Mouse (Mus musculus): Measurements from ENCODE around the gene Ptprq. TPM values are rescaled to one million over a fixed set of nuclear protein-coding genes. Genes with fewer than 3 reads are reported as not detected.
A peak's percentile ranks its signal among the peaks of the same experiment; 100 is the strongest.

The Ptprq gene
- total and polyA plus RNA-seq, 2 experiments from 2014 or later, result 0.03 to 0.10 TPM

GRCm38 (mm10) chr10:107698716-107699115 lies 21.1 kb downstream of the Ptprq start:
- no peak overlapping the region for H3K9ac ChIP-seq (replicated peaks; ENCODE audit: low read length)
- no peak overlapping the region for H3K4me3 ChIP-seq (ENCODE audit: low read length)
- TF ChIP-seq CTCF (IDR thresholded peaks at IDR 0.05; ENCODE audit: low read depth), result no peak
- H3K4me2 ChIP-seq (ENCODE audit: low read depth, low read length), result no peak overlapping the region
- H3K4me1 ChIP-seq (ENCODE audit: insufficient read depth, low read length), result no peaks in the 10 kb centered on the region
- no peaks in the 10 kb centered on the region for H3K9me3 ChIP-seq (ENCODE audit: low read length)
- H3K27ac ChIP-seq, result no peak overlapping the region
- no peak for ATAC-seq
- H3K27me3 ChIP-seq (ENCODE audit: insufficient read depth, low read length), result no peaks in the 10 kb centered on the region
- no peak for DNase-seq (ENCODE audit: low spot score)
- WGBS, result 88% methylated on average over 2 of the region's 2 CpGs
- no peaks in the 10 kb centered on the region for H3K36me3 ChIP-seq (ENCODE audit: insufficient read depth, low read length)

- ATAC-seq (no peak), DNase-seq (ENCODE audit: low spot score) (no peak)
- Histone ChIP-seq H3K4me1 (ENCODE audit: insufficient read depth, low read length) (no peaks in the 10 kb centered on the region), H3K4me2 (ENCODE audit: low read depth, low read length) (no peak overlapping the region), H3K4me3 (ENCODE audit: low read length) (no peak overlapping the region), H3K27ac (no peak overlapping the region), H3K27me3 (ENCODE audit: insufficient read depth, low read length) (no peaks in the 10 kb centered on the region), H3K9ac (replicated peaks; ENCODE audit: low read length) (no peak overlapping the region), H3K36me3 (ENCODE audit: insufficient read depth, low read length) (no peaks in the 10 kb centered on the region), H3K9me3 (ENCODE audit: low read length) (no peaks in the 10 kb centered on the region)
- TF ChIP-seq CTCF (IDR thresholded peaks at IDR 0.05; ENCODE audit: low read depth), result no peak
- WGBS, result 87% methylated on average over 5 of the region's 5 CpGs
Observed at GRCm38 (mm10) chr10:107697177-107697576, 22.7 kb downstream of the Ptprq start.

- Histone ChIP-seq H3K4me3 (ENCODE audit: low read length) (no peak overlapping the region), H3K4me1 (ENCODE audit: insufficient read depth, low read length) (no peaks in the 10 kb centered on the region)
Observed at GRCm38 (mm10) chr10:107687382-107687781, 32.5 kb downstream of the Ptprq start.

GRCm38 (mm10) chr10:107675994-107676393 lies 43.9 kb downstream of the Ptprq start:
- WGBS, result 81% methylated on average over 1 of the region's 1 CpGs
- Histone ChIP-seq H3K4me3 (ENCODE audit: low read length) (no peak overlapping the region), H3K4me2 (ENCODE audit: low read depth, low read length) (no peak overlapping the region), H3K4me1 (ENCODE audit: insufficient read depth, low read length) (no peaks in the 10 kb centered on the region), H3K36me3 (ENCODE audit: insufficient read depth, low read length) (no peaks in the 10 kb centered on the region), H3K9ac (replicated peaks; ENCODE audit: low read length) (no peak overlapping the region), H3K9me3 (ENCODE audit: low read length) (no peaks in the 10 kb centered on the region), H3K27me3 (ENCODE audit: insufficient read depth, low read length) (no peaks in the 10 kb centered on the region), H3K27ac (no peak overlapping the region)
- DNase-seq (ENCODE audit: low spot score), result no peak
- TF ChIP-seq CTCF (IDR thresholded peaks at IDR 0.05; ENCODE audit: low read depth), result no peak
- ATAC-seq, result no peak

More at GRCm38 (mm10) chr10:107687382-107687781, 32.5 kb downstream of the Ptprq start:
- Histone ChIP-seq H3K9ac (replicated peaks; ENCODE audit: low read length) (no peak overlapping the region), H3K27me3 (ENCODE audit: insufficient read depth, low read length) (no peaks in the 10 kb centered on the region), H3K9me3 (ENCODE audit: low read length) (no peaks in the 10 kb centered on the region), H3K27ac (no peak overlapping the region), H3K36me3 (ENCODE audit: insufficient read depth, low read length) (no peaks in the 10 kb centered on the region), H3K4me2 (ENCODE audit: low read depth, low read length) (no peak overlapping the region)
- ATAC-seq, result no peak
- DNase-seq (ENCODE audit: low spot score), result no peak
- TF ChIP-seq CTCF (IDR thresholded peaks at IDR 0.05; ENCODE audit: low read depth), result no peak
- 84% methylated on average over 6 of the region's 6 CpGs for WGBS

- WGBS, result 84% methylated on average over 4 of the region's 4 CpGs
- no peak overlapping the region for H3K4me3 ChIP-seq (ENCODE audit: low read length)
- no peak for ATAC-seq
Observed at GRCm38 (mm10) chr10:107668374-107669094, 51.3 kb downstream of the Ptprq start.

GRCm38 (mm10) chr10:107662372-107663065 lies 57.3 kb downstream of the Ptprq start:
- Histone ChIP-seq H3K36me3 (ENCODE audit: insufficient read depth, low read length) (no peaks in the 10 kb centered on the region), H3K9ac (replicated peaks; ENCODE audit: low read length) (no peak overlapping the region), H3K4me2 (ENCODE audit: low read depth, low read length) (no peak overlapping the region), H3K9me3 (ENCODE audit: low read length) (no peaks in the 10 kb centered on the region), H3K27ac (no peak overlapping the region), H3K4me3 (ENCODE audit: low read length) (no peak overlapping the region), H3K27me3 (ENCODE audit: insufficient read depth, low read length) (no peaks in the 10 kb centered on the region), H3K4me1 (ENCODE audit: insufficient read depth, low read length) (no peaks in the 10 kb centered on the region)
- TF ChIP-seq CTCF (IDR thresholded peaks at IDR 0.05; ENCODE audit: low read depth), result no peak
- 40% methylated on average over 5 of the region's 5 CpGs for WGBS
- peak; percentile 71 for DNase-seq (ENCODE audit: low spot score)
- ATAC-seq, result no peak; the same call in 1 of the 2 replicates

More at GRCm38 (mm10) chr10:107668374-107669094, 51.3 kb downstream of the Ptprq start:
- H3K4me2 ChIP-seq (ENCODE audit: low read depth, low read length), result no peak overlapping the region
- no peaks in the 10 kb centered on the region for H3K27me3 ChIP-seq (ENCODE audit: insufficient read depth, low read length)
- no peak overlapping the region for H3K27ac ChIP-seq
- TF ChIP-seq CTCF (IDR thresholded peaks at IDR 0.05; ENCODE audit: low read depth), result no peak
- no peaks in the 10 kb centered on the region for H3K36me3 ChIP-seq (ENCODE audit: insufficient read depth, low read length)
- no peak for DNase-seq (ENCODE audit: low spot score)
- no peak overlapping the region for H3K9ac ChIP-seq (replicated peaks; ENCODE audit: low read length)
- H3K9me3 ChIP-seq (ENCODE audit: low read length), result no peaks in the 10 kb centered on the region
- H3K4me1 ChIP-seq (ENCODE audit: insufficient read depth, low read length), result no peaks in the 10 kb centered on the region

- 90% methylated on average over 3 of the region's 3 CpGs for WGBS
- no peak for TF ChIP-seq CTCF (IDR thresholded peaks at IDR 0.05; ENCODE audit: low read depth)
- Histone ChIP-seq H3K36me3 (ENCODE audit: insufficient read depth, low read length) (no peaks in the 10 kb centered on the region), H3K27ac (no peak overlapping the region), H3K9ac (replicated peaks; ENCODE audit: low read length) (no peak overlapping the region), H3K4me1 (ENCODE audit: insufficient read depth, low read length) (no peaks in the 10 kb centered on the region), H3K27me3 (ENCODE audit: insufficient read depth, low read length) (no peaks in the 10 kb centered on the region), H3K9me3 (ENCODE audit: low read length) (no peaks in the 10 kb centered on the region), H3K4me2 (ENCODE audit: low read depth, low read length) (no peak overlapping the region), H3K4me3 (ENCODE audit: low read length) (no peak overlapping the region)
- no peak for DNase-seq (ENCODE audit: low spot score)
- no peak for ATAC-seq
Observed at GRCm38 (mm10) chr10:107661970-107662369, 57.9 kb downstream of the Ptprq start.

All from hindbrain, postnatal 0 days (tissue).